Mouse (Mus musculus) lung, postnatal 0 days (tissue): ENCODE results near the gene Zfp28.
A peak's percentile ranks its signal among the peaks of the same experiment; 100 is the strongest.

Source experiments
- CTCF ChIP-seq: IDR thresholded peaks from 2 replicates; pipeline ENCODE4 v1.5.1; 2016; ENCODE audit warnings: antibody characterized with exemption, mild to moderate bottlenecking
- EP300 ChIP-seq: IDR thresholded peaks from 2 replicates; pipeline ENCODE4 v1.6.1; 2016; ENCODE audit warnings: antibody characterized with exemption, mild to moderate bottlenecking, control low read depth

- TF ChIP-seq EP300 (no peak), CTCF (peak; percentile 50)
Measured at GRCm38 (mm10) chr7:6363047-6363488, 20.0 kb upstream of the Zfp28 start, which contains the start of gene Zfp78.
